Mouse (Mus musculus): Measurements from ENCODE around the gene Foxo3.

DNA sequence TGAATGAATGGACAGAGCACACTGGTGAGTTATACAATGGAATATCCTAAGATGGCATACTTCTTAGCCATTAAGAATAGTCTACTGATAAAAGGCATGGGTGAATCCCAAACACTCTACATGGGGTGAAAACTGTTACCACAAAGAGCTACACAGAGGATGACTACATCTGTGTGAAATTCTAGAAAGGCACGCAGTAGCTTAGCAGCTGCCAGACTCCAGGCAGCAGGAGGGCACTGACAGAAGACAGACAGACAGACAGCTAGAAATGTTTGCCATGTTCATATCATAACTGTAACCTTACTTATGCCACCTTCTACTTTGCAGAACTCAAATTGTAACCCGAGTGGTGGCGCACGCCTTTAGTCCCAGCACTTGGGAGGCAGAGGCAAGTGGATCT is 39.0 kb downstream of the Foxo3 start:
- TF ChIP-seq CTCF (IDR thresholded peaks at IDR 0.05; ENCODE audit: low read depth, low read length) (no peak), POLR2A (IDR thresholded peaks at IDR 0.05; ENCODE audit: extremely low read depth, insufficient read depth, low read length) (no peak)

All from liver, adult 2 months (tissue).